Mouse (Mus musculus) central nervous system, embryonic 11.5 days (tissue): ENCODE results near the gene Defa22. TPM values are rescaled to one million over a fixed set of nuclear protein-coding genes. Genes with fewer than 3 reads are reported as not detected.

Experiments used
- polyA plus RNA-seq: library from polyadenylated mRNA; depleted of rRNA; stranded (reverse); fragments of >200 nt; gene quantifications from 2 replicates; pipeline ENCODE4 v1.2.3, GENCODE M21; 2012; rRNA removed

The Defa22 gene
- polyA plus RNA-seq, result not detected in 2 replicates

GRCm38 (mm10) chr8:21161977-21162376 is at the start of gene Defa22:
Defa22 (plus strand) TSS chr8:21162277.

DNA sequence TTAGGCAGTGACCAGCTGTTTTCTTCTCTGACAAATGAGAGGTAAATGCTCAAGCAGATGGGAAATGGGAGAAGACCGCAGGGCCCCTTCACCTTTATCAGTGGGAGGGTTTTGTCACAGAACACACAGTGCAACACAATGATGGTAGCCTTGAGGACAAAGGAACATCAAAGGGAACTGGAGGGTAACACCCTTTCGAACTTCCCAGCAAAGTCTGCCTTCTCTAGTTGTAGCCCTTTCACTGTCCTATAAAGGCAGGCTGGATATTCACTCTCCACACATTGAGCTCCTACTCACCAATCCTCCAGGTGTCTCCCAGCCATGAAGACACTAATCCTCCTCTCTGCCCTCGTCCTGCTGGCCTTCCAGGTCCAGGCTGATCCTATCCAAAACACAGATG is 27.7 kb upstream of the Defa22 start, which contains the start of gene Defa30:
Gene Defa30, plus strand, starts transcription at position 301 of the 400 bp plus-strand sequence.

GRCm38 (mm10) chr8:21191314-21191713 is 29.2 kb downstream of the Defa22 start, which contains the start of gene Defa31:
Defa31 (plus strand) TSS chr8:21191614.

DNA sequence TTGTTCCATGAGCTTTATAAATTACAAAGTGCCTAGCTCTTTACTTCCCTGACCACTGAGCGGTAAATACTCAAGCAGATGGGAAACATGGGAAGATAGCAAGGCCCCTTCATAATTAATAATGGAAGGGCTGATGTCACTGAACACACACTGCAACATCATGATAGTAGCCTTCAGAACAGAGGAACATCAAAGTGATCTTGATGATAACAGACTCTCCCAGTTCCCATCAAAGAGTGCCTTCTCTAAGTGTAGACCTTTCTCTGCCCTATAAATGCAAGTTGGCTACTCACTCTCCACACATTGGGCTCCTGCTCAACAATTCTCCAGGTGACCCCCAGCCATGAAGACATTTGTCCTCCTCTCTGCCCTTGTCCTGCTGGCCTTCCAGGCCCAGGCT is 39.2 kb downstream of the Defa22 start, which contains the start of gene Gm15293:
Gene Gm15293, plus strand, starts transcription at position 301 of the 400 bp plus-strand sequence.

Other genes starting within 250 kb of the Defa22 start
- gene Gm6040, start 240.2 kb upstream of the Defa22 start, polyA plus RNA-seq, result not detected in 2 replicates
- gene AY761185, start 217.6 kb upstream of the Defa22 start, polyA plus RNA-seq, result not detected in 2 replicates
- not detected in 2 replicates for gene Defa21, start 136.7 kb upstream of the Defa22 start, polyA plus RNA-seq
- gene Defa23, start 107.2 kb upstream of the Defa22 start, polyA plus RNA-seq, result not detected in 2 replicates
- gene Defa35, start 97.2 kb upstream of the Defa22 start, polyA plus RNA-seq, result not detected in 2 replicates
- not detected in 2 replicates for gene Defa25, start 77.8 kb upstream of the Defa22 start, polyA plus RNA-seq
- gene Gm14851, start 66.2 kb upstream of the Defa22 start, polyA plus RNA-seq, result not detected in 2 replicates
- gene Defa30, start 27.6 kb upstream of the Defa22 start, polyA plus RNA-seq, result not detected in 2 replicates
- not detected in 2 replicates for gene Defa31, start 29.3 kb downstream of the Defa22 start, polyA plus RNA-seq
- not detected in 2 replicates for gene Gm15293, start 39.3 kb downstream of the Defa22 start, polyA plus RNA-seq
- not detected in 2 replicates for gene Gm15292, start 87.5 kb downstream of the Defa22 start, polyA plus RNA-seq
- gene Defa27, start 153.3 kb downstream of the Defa22 start, polyA plus RNA-seq, result not detected in 2 replicates
- gene Defa29, start 164.7 kb downstream of the Defa22 start, polyA plus RNA-seq, result not detected in 2 replicates
- gene Defa2, start 216.2 kb downstream of the Defa22 start, polyA plus RNA-seq, result 0.35 TPM in 1 of 2 replicates, not detected in the other
- gene Defa33, start 229.5 kb downstream of the Defa22 start, polyA plus RNA-seq, result 0.35 TPM in 1 of 2 replicates, not detected in the other